Mouse (Mus musculus) stomach, embryonic 14.5 days (tissue): ENCODE measurements around the gene Id1. TPM values are rescaled to one million over a fixed set of nuclear protein-coding genes. Genes with fewer than 3 reads are reported as not detected.

Source experiments
- ATAC-seq: fragments of 200-750 bp; cut with Nextera tagmentation; 2 replicates; pipeline ENCODE4 v1.8.0; 2017; ENCODE audit warnings: low read depth, moderate TSS enrichment; ENCODE audit not compliant: insufficient number of reproducible peaks, insufficient read depth, low FRiP score
- H3K27ac ChIP-seq: fragments of 300-500 bp; sonication (generic); 2 replicates; pipeline ENCODE4 v1.5.1; 2014; ENCODE audit warnings: mild to moderate bottlenecking, low read length, moderate library complexity, mixed read lengths
- H3K27me3 ChIP-seq: fragments of 300-500 bp; sonication (generic); 2 replicates; pipeline ENCODE4 v1.6.1; 2014; ENCODE audit warnings: low read length, control low read depth, mixed read lengths; ENCODE audit not compliant: control insufficient read depth, insufficient read depth
- H3K36me3 ChIP-seq: fragments of 300-500 bp; sonication (generic); 2 replicates; pipeline ENCODE4 v1.6.1; 2014; ENCODE audit warnings: mild to moderate bottlenecking, control low read depth, low read length, moderate library complexity, mixed read lengths; ENCODE audit not compliant: control insufficient read depth, insufficient read depth
- H3K4me1 ChIP-seq: fragments of 300-500 bp; sonication (generic); 2 replicates; pipeline ENCODE4 v1.6.1; 2014; ENCODE audit warnings: low read length, control low read depth, mixed read lengths; ENCODE audit not compliant: control insufficient read depth, insufficient read depth
- H3K4me2 ChIP-seq: fragments of 300-500 bp; sonication (generic); replicated peaks from 2 replicates; pipeline ENCODE4 v1.6.1; 2014; ENCODE audit warnings: low read depth, low read length, control low read depth
- H3K4me3 ChIP-seq: fragments of 300-500 bp; sonication (generic); 2 replicates; pipeline ENCODE4 v1.5.1; 2014; ENCODE audit warnings: low read depth, low read length, control low read depth
- H3K9ac ChIP-seq: fragments of 300-500 bp; sonication (generic); replicated peaks from 2 replicates; pipeline ENCODE4 v1.6.1; 2014; ENCODE audit warnings: low read depth, mild to moderate bottlenecking, control low read depth, low read length, moderate library complexity, mixed read lengths
- H3K9me3 ChIP-seq: fragments of 300-500 bp; sonication (generic); 2 replicates; pipeline ENCODE4 v1.6.1; 2016; ENCODE audit warnings: low read depth, low read length, control low read depth; ENCODE audit not compliant: control insufficient read depth
- WGBS: fragments of 180-500 bp; shearing (Covaris S2); extraction: QIAGEN DNeasy Blood & Tissue Kit; methylation state at CpG from one replicate; pipeline ENCODE4 v1.1.7; 2014; 5-methylcytosine and 5-hydroxymethylcytosine counted together
- polyA plus RNA-seq: library from polyadenylated mRNA; unstranded; fragments of >200 nt; fragmentation: Nextera tagmentation; extraction: Ambion mirVana; gene quantifications from 2 replicates; pipeline ENCODE4 v1.2.1, GENCODE M21; 2014

Gene Id1
- polyA plus RNA-seq, 1 experiment from 2014 or later, result 147 TPM

DNA sequence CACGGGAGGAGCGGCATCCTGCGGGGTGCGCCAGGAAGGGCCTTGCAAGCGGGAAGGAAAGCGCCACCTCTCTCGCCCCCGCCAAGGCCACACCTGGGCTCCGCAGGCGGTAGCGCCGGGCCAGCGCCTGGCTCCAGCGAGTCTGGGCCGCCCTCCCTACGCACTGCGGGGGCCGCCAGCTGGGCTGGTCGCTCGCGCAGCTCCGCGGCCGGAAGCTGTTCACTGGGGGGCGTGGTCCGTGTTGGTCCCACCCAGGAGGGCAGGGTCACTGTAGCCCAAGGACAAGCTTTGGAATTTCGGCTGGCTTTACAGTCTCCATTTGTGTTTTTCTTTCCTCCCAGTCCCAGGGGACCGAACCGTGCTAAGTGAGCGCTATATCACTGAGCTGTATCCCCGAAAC is 28.4 kb upstream of the Id1 start:
- peak overlapping the region; percentile 91 for H3K27ac ChIP-seq
- WGBS, result 2% methylated on average over 31 of the region's 31 CpGs
- H3K27me3 ChIP-seq, result no peaks in the 10 kb centered on the region
- peaks cover 25% of the 10 kb centered on the region; the same call in 1 of the 2 replicates for H3K4me1 ChIP-seq
- peak overlapping the region; percentile 30 for H3K4me3 ChIP-seq
- peak overlapping the region; percentile 59 for H3K4me2 ChIP-seq
- ATAC-seq, result peak; percentile 92
- H3K9me3 ChIP-seq, result no peaks in the 10 kb centered on the region
- H3K9ac ChIP-seq, result peak overlapping the region; percentile 55
- H3K36me3 ChIP-seq, result peaks cover 25% of the 10 kb centered on the region

- Histone ChIP-seq H3K27me3 (no peaks in the 10 kb centered on the region), H3K9ac (no peak overlapping the region), H3K9me3 (no peaks in the 10 kb centered on the region), H3K4me3 (no peak overlapping the region), H3K27ac (no peak overlapping the region), H3K4me1 (peaks cover 25% of the 10 kb centered on the region; the same call in 1 of the 2 replicates), H3K4me2 (no peak overlapping the region), H3K36me3 (peaks cover 15% of the 10 kb centered on the region; the same call in 1 of the 2 replicates)
- 90% methylated on average over 5 of the region's 5 CpGs for WGBS
- ATAC-seq, result no peak
Measured at GRCm38 (mm10) chr2:152709066-152709465, 27.0 kb upstream of the Id1 start.

- WGBS, result 46% methylated on average over 6 of the region's 6 CpGs
- Histone ChIP-seq H3K27me3 (no peaks in the 10 kb centered on the region), H3K4me1 (peaks cover 13% of the 10 kb centered on the region; the same call in 1 of the 2 replicates), H3K9ac (no peak overlapping the region), H3K4me3 (no peak overlapping the region), H3K36me3 (no peaks in the 10 kb centered on the region), H3K27ac (peak overlapping the region; percentile 27; the same call in 1 of the 2 replicates), H3K4me2 (no peak overlapping the region), H3K9me3 (no peaks in the 10 kb centered on the region)
- ATAC-seq, result no peak
Measured at GRCm38 (mm10) chr2:152716241-152716772, 19.7 kb upstream of the Id1 start.

GRCm38 (mm10) chr2:152717652-152718051 is 18.4 kb upstream of the Id1 start:
- Histone ChIP-seq H3K27ac (no peak overlapping the region), H3K27me3 (no peaks in the 10 kb centered on the region), H3K9me3 (no peaks in the 10 kb centered on the region), H3K4me1 (peaks cover 13% of the 10 kb centered on the region; the same call in 1 of the 2 replicates), H3K36me3 (no peaks in the 10 kb centered on the region), H3K4me2 (no peak overlapping the region), H3K9ac (no peak overlapping the region), H3K4me3 (no peak overlapping the region)
- WGBS, result 51% methylated on average over 11 of the region's 11 CpGs
- ATAC-seq, result no peak

DNA sequence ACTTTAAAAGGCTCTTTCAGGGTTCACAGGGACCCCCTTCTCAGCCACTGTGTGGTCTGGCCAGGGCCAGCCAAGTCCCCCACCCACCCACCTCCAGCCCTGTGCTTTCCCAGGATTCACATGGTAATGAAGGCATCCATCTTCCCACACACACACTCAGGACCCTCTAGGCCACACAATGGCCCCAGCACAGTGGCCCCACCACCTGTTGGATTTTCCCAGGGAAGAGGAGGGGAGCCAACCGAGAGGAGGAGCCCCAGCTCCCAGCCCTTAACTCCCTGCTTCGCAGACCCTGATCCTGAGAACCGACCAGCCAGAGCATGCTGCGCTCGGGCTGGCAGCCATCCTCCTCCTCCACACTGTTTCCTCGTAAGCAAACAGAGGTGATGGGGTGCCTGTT is 18.0 kb upstream of the Id1 start:
- no peak overlapping the region for H3K27ac ChIP-seq
- H3K4me1 ChIP-seq, result peaks cover 13% of the 10 kb centered on the region; the same call in 1 of the 2 replicates
- peak; percentile 25; the same call in 1 of the 2 replicates for ATAC-seq
- no peaks in the 10 kb centered on the region for H3K9me3 ChIP-seq
- no peak overlapping the region for H3K4me3 ChIP-seq
- H3K9ac ChIP-seq, result no peak overlapping the region
- WGBS, result 32% methylated on average over 6 of the region's 6 CpGs
- no peaks in the 10 kb centered on the region for H3K36me3 ChIP-seq
- no peaks in the 10 kb centered on the region for H3K27me3 ChIP-seq
- H3K4me2 ChIP-seq, result no peak overlapping the region

GRCm38 (mm10) chr2:152723651-152724331 is 12.3 kb upstream of the Id1 start:
- Histone ChIP-seq H3K4me3 (peak overlapping the region; percentile 27), H3K27ac (peak overlapping the region; percentile 27; the same call in 1 of the 2 replicates), H3K4me1 (peaks cover 28% of the 10 kb centered on the region), H3K4me2 (peak overlapping the region; percentile 56), H3K9ac (peak overlapping the region; percentile 34; the same call in 1 of the 2 replicates), H3K36me3 (no peaks in the 10 kb centered on the region), H3K27me3 (no peaks in the 10 kb centered on the region), H3K9me3 (no peaks in the 10 kb centered on the region)
- WGBS, result 4% methylated on average over 37 of the region's 37 CpGs
- ATAC-seq, result peak; percentile 19; the same call in 1 of the 2 replicates

DNA sequence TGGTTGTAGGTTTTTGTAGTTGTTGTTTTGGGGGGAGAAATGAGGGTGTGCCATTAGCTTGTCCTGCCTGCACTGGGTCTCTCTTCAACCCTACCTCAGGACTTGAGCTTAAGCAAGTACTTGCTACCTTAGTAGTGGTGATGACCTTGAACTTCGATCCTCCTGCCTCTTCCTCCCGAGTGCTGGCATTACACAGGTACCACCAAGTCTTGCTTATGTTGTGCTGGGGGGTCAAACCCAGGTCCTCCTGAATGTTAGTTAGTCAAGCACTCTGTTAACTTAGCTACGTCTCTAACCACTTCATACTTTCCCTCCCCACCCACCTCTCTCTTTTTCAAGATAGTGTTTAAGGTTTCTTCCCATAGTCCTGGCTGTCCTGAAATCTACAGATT is 11.7 kb upstream of the Id1 start:
- peaks cover 32% of the 10 kb centered on the region for H3K4me1 ChIP-seq
- WGBS, result 74% methylated on average over 3 of the region's 3 CpGs
- ATAC-seq, result no peak

GRCm38 (mm10) chr2:152725178-152725750 is 10.8 kb upstream of the Id1 start:
- Histone ChIP-seq H3K4me2 (no peak overlapping the region), H3K36me3 (no peaks in the 10 kb centered on the region), H3K4me1 (peaks cover 41% of the 10 kb centered on the region), H3K9me3 (no peaks in the 10 kb centered on the region), H3K27me3 (no peaks in the 10 kb centered on the region), H3K27ac (peak overlapping the region; percentile 44; the same call in 1 of the 2 replicates), H3K4me3 (no peak overlapping the region), H3K9ac (no peak overlapping the region)
- 56% methylated on average over 15 of the region's 15 CpGs for WGBS
- no peak for ATAC-seq

More for the DNA sequence above, 11.7 kb upstream of the Id1 start:
- Histone ChIP-seq H3K4me3 (peak overlapping the region; percentile 27), H3K9ac (0 out of 2 replicates have a peak overlapping the region, but pooled peaks have one; percentile 34), H3K27ac (peak overlapping the region; percentile 27; the same call in 1 of the 2 replicates), H3K36me3 (no peaks in the 10 kb centered on the region), H3K4me2 (peak overlapping the region; percentile 56), H3K9me3 (no peaks in the 10 kb centered on the region), H3K27me3 (no peaks in the 10 kb centered on the region)
